Mouse (Mus musculus) urinary bladder, adult 18-20 months (tissue): Measurements from ENCODE around the gene Mmaa.

ENCODE experiments used
- DNase-seq, 2 experiments: peaks; one replicate each; pipeline ENCODE4 v3.0.0; 2022; ENCODE audit warnings: low spot score in 2 of 2, mixed read lengths in 2 of 2

The Mmaa gene

GRCm38 (mm10) chr8:79294610-79295275 is at the start of gene Mmaa:
Gene Mmaa (minus strand): TSS chr8:79294937.
- DNase-seq: peak; percentile 91 to 95

GRCm38 (mm10) chr8:79341236-79341635 is 46.5 kb upstream of the Mmaa start:
- no peak for DNase-seq

DNA sequence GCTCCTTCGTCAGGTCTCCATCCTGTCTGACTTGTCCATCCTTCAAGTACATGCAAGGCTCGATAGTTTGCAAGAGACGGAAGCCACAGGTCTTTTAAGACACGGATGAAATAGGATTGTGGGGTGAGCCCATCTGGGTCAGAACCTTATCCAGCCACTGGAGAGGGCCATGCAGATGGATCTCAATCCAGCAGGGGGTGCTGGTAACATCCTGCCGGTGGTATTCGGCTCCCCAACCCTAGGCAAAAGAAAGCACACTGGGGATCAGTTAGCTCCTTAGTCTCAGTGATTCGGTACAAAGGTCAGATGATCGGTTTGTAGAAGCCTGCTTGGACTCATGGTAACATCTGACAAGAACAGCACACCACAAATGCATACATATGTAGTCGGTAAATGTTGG is 44.8 kb upstream of the Mmaa start:
- DNase-seq: no peak

GRCm38 (mm10) chr8:79338619-79339018 is 43.9 kb upstream of the Mmaa start:
- DNase-seq: no peak

GRCm38 (mm10) chr8:79332109-79332900 is 37.6 kb upstream of the Mmaa start:
- DNase-seq: no peak

DNA sequence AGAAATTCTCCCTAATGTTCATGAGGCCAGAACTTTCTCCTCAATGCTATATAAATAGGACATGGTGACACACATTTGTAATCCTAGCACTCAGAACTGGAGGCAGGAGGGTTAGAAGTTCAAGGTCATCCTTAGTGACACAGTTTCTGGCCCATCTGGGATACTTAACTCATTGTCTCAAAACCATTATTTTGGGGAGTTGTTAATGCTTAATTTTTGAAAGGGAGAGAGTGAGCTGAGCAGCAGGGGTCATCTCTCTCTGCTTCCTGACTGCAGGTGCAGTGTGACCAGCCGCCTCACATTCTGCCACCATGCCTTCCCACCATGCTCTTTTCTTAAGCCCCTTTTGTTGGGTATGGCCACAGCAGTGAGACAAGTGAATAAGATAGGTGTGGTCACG is 36.8 kb upstream of the Mmaa start:
- DNase-seq: no peak

DNA sequence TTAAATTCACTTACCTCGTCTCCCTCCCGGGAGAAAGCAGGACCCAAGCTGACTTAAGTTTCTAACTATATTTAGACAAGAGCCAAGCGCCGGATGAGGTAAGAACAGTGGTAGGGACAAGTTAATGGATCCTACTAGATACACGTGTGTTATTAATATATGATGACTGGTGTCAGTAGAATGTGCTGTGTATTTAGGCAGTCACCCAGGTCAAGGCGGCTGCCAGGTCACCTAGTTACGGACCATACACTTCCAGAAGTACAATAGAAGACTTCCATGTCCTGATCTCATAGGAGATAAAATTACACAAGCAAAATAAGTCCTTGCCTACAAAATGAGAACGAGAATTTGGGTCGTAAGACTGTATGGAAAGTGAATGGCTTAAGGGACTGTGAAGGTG is 36.3 kb upstream of the Mmaa start:
- DNase-seq: no peak

- DNase-seq: no peak
These were observed 35.0 kb upstream of the Mmaa start for GRCm38 (mm10) chr8:79329735-79330134.

- no peak for DNase-seq
These were observed 34.4 kb upstream of the Mmaa start for GRCm38 (mm10) chr8:79329182-79329581.

- no peak for DNase-seq
These were observed 30.8 kb upstream of the Mmaa start for GRCm38 (mm10) chr8:79325510-79325909.

GRCm38 (mm10) chr8:79324928-79325327 is 30.2 kb upstream of the Mmaa start:
- DNase-seq: no peak

DNA sequence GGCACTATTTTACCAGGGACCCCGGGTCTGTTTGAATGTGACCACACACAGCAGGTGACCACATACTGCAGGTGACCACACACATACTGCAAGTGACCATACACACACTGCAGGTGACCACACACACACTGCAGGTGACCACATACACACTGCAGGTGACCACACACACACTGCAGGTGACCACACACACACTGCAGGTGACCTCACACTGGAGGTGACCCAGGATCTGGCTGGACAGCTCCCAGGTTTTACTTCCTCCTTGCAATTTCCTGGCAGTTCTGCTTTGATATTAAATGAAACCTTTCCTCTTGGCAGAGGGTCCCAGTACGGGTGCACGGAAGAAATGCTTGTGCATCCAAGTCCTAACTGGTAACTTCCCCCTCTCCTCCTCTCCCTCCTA is 29.3 kb upstream of the Mmaa start:
- no peak for DNase-seq

DNA sequence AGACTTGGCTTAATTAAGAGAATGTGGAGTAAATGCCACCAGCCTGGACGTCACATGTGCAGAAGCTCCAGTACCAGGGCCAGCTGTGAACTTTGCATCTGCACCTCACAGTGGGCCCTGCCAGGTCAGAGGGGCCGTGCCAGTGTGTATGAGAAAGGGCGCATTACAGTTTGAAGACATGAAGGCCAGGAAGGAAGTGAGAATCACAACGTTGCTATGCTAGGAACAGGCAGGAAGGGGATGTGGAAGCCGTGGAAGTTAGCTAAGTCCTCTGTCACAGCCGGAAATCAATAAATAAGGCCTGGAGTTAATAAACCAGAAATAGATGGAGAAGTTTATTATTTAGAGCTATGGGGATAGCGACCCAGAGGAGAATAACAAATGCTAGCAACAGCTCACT is 28.4 kb upstream of the Mmaa start:
- no peak for DNase-seq

GRCm38 (mm10) chr8:79310801-79311200 is 16.1 kb upstream of the Mmaa start:
- no peak for DNase-seq

DNA sequence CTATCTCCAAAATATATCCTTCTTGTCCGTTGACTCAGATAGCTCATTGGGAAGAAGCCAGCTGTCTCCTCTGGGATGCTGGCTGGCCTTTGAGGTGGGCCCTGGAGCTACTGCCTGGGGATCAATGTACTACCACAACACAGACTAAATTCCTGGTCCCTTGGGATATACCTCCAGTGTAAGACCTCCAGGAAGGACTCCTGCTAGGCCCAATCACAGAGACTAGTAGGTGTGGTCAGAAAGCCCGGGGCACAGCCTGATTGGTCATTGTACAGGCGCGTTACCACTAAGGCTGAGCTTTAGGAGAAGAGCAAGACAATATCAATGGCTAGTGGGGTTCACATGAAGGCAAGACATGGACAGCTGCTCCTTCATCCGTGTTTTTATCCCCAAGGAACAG is 11.2 kb upstream of the Mmaa start:
- DNase-seq: no peak

GRCm38 (mm10) chr8:79301548-79301947 is 6.8 kb upstream of the Mmaa start:
- DNase-seq: no peak

DNA sequence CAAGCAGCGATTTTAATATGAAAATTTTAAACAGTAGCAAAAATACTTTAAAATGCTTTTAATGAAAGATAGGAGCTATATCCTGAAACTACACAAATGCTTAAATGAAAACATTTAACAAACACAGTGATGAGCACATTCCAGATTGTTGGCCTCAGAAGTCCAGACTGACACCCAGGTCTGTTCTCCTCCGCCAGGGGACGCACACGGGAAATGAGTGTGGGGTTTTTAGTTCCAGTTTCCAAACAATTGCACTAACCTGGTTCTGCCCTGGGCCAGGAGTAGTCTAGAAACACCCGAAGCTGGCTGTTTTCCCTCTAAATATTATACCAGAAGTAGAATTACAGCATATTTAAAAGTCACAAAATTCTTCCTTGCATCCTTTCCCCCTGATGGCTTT is 5.0 kb upstream of the Mmaa start:
- DNase-seq: no peak

GRCm38 (mm10) chr8:79297763-79298162 is 3.0 kb upstream of the Mmaa start:
- DNase-seq: peak; percentile 49 to 62

DNA sequence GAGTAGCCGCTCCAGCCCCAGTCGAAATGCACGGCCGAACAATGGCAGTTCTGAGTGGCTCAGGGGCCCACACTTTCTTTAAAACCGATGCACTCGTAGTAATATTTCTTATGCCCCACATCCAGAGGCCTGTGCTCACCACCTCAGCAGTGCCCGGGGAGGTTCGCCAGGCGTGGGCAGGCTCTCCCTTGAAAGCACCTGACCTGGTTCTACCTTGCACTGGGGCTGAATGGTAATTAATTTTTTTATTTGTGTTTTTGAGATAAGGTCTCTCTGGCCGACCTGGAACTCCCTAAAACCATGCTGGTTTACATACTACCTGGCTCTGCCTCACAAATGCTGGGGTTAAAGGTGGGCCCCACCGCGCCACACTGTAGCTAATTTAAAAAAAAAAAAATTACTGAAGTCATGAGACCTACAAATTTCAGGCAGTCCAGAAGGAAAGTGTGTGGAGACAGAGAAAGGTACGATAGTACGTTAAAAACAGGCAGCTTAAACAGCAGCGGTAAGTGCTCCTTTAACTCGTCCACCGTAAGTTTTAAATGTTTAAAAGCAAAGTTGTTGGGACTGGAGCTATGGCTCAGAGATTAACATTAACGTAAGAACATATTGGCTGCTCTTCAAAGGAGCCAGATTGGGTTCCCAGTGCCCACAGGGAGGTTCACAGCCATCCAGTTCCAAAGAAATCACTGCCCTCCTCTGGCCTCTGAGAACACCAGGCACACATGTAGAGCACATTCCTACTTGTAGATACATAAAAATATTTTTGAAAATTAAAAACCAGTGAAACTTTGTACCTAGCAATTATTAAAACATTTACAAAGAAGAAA is 754 bp upstream of the Mmaa start:
- DNase-seq: no peak

DNA sequence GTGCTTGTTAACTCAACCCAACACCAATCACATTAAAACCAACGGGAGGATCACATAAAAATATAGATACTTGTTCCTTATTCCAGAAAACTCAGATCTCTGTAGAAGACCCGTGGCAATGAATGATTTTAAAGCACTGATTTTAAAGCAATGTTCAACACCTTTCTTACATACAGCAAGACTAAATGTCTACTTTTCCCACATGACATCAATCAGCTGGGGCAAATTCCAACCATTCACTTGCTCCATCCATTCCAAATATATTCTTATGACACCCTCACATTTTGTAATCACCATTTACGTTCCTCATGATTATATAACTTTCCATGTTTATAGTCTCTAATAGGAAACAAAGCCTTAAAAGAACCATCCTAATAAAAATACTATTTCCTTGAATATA is 896 bp downstream of the Mmaa start:
- DNase-seq: no peak

DNA sequence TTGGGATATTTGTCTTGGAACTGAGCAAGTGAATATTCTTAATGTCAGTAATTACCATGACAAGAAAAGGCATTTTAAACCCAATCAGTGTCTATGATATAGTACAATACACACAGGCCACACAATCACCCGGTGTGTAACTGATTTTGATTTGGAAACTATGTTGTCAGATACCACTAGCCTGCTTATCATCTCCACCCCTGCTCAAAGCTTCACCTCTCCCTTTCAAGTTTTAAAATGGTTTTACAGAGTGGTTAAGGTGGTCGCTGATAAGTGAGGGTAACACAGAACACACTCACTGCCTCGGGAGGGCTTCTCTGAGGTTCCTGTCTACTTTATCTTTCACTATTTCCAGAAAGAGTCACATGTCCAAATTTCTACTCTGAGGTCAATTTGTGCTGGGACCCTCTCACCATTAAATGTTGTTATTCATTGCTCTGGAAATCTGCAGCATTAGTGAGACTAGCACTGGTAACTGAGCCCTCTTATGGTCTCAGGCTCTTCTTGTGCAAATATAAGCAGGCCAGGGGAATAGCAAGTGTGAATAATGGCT is 1.9 kb downstream of the Mmaa start:
- no peak for DNase-seq

GRCm38 (mm10) chr8:79289592-79289991 is 5.1 kb downstream of the Mmaa start:
- DNase-seq: no peak
